Mouse (Mus musculus) heart, embryonic 15.5 days (tissue): ENCODE results near the gene Iqcf1. TPM values are rescaled to one million over a fixed set of nuclear protein-coding genes. Genes with fewer than 3 reads are reported as not detected.

Experiments used
- ATAC-seq: fragments of 200-750 bp; cut with Nextera tagmentation; replicated peaks from 2 replicates; pipeline ENCODE4 v1.8.0; 2017; ENCODE audit warnings: low read depth, moderate TSS enrichment; ENCODE audit not compliant: insufficient number of reproducible peaks, insufficient read depth, low FRiP score
- H3K27ac ChIP-seq: fragments of 300-500 bp; sonication (generic); 2 replicates; pipeline ENCODE4 v1.5.1; 2015; ENCODE audit warnings: mild to moderate bottlenecking, inconsistent platforms
- H3K27me3 ChIP-seq: fragments of 300-500 bp; sonication (generic); 2 replicates; pipeline ENCODE4 v1.6.1; 2015; ENCODE audit warnings: inconsistent platforms
- H3K36me3 ChIP-seq: fragments of 300-500 bp; sonication (generic); 2 replicates; pipeline ENCODE4 v1.6.1; 2015; ENCODE audit warnings: mild to moderate bottlenecking, inconsistent platforms
- H3K4me1 ChIP-seq: fragments of 300-500 bp; sonication (generic); replicated peaks from 2 replicates; pipeline ENCODE4 v1.6.1; 2015; ENCODE audit warnings: inconsistent platforms
- H3K4me2 ChIP-seq: fragments of 300-500 bp; sonication (generic); 2 replicates; pipeline ENCODE4 v1.6.1; 2015; ENCODE audit warnings: inconsistent platforms, mild to moderate bottlenecking, moderate library complexity
- H3K4me3 ChIP-seq: fragments of 300-500 bp; sonication (generic); 2 replicates; pipeline ENCODE4 v1.5.1; 2015; ENCODE audit warnings: mild to moderate bottlenecking, inconsistent platforms
- H3K9ac ChIP-seq: fragments of 300-500 bp; sonication (generic); 2 replicates; pipeline ENCODE4 v1.6.1; 2015; ENCODE audit warnings: mild to moderate bottlenecking, inconsistent platforms
- H3K9me3 ChIP-seq: fragments of 300-500 bp; sonication (generic); replicated peaks from 2 replicates; pipeline ENCODE4 v1.6.1; 2016; ENCODE audit warnings: inconsistent platforms
- WGBS: fragments of 180-500 bp; shearing (Covaris S2); methylation state at CpG from one replicate; pipeline ENCODE4 v1.1.7; 2015; ENCODE audit warnings: mixed read lengths; 5-methylcytosine and 5-hydroxymethylcytosine counted together
- polyA plus RNA-seq: library from polyadenylated mRNA; unstranded; fragments of >200 nt; fragmentation: Nextera tagmentation; extraction: Ambion mirVana; gene quantifications from 2 replicates; pipeline ENCODE4 v1.2.1, GENCODE M21; 2015

Gene Iqcf1
- polyA plus RNA-seq, 1 experiment from 2014 or later, result not detected

GRCm38 (mm10) chr9:106457163-106457559 is 42.6 kb upstream of the Iqcf1 start:
- H3K9ac ChIP-seq, result peak overlapping the region; percentile 32; the same call in 1 of the 2 replicates

DNA sequence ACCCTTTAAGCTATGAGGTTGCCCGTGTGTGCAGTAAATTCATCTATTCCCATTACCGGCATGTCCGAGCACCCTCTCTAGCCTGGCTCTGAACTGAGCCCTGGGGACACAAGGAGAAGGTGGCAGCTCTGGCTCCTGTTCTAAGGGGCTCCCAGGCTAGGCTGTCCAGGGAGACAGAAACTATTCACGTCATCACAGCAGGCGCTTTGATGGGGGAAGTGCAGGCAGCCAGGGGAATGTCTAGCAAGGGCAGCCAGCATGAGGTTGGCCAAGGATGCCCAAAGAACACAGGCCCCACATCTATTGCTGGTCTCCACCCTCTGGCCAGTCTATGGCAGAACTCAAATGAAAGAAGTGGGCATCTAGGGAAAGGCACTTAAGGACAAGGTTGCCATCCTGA is 41.8 kb upstream of the Iqcf1 start:
- H3K9ac ChIP-seq, result no peak overlapping the region
- WGBS, result 65% methylated on average over 5 of the region's 5 CpGs
- H3K9me3 ChIP-seq, result no peaks in the 10 kb centered on the region
- no peak overlapping the region for H3K4me3 ChIP-seq
- ATAC-seq, result no peak
- no peak overlapping the region for H3K4me2 ChIP-seq
- no peaks in the 10 kb centered on the region for H3K27me3 ChIP-seq
- H3K36me3 ChIP-seq, result peaks cover 24% of the 10 kb centered on the region
- 0 out of 2 replicates have a peak overlapping the region, but pooled peaks have one; percentile 62 for H3K27ac ChIP-seq
- H3K4me1 ChIP-seq, result peaks cover 55% of the 10 kb centered on the region

More at GRCm38 (mm10) chr9:106457163-106457559, 42.6 kb upstream of the Iqcf1 start:
- Histone ChIP-seq H3K9me3 (no peaks in the 10 kb centered on the region), H3K4me3 (0 out of 2 replicates have a peak overlapping the region, but pooled peaks have one; percentile 4), H3K4me1 (peaks cover 62% of the 10 kb centered on the region), H3K36me3 (peaks cover 20% of the 10 kb centered on the region), H3K27me3 (no peaks in the 10 kb centered on the region), H3K27ac (peak overlapping the region; percentile 62), H3K4me2 (peak overlapping the region; percentile 95)
- ATAC-seq, result no peak
- 52% methylated on average over 9 of the region's 9 CpGs for WGBS

DNA sequence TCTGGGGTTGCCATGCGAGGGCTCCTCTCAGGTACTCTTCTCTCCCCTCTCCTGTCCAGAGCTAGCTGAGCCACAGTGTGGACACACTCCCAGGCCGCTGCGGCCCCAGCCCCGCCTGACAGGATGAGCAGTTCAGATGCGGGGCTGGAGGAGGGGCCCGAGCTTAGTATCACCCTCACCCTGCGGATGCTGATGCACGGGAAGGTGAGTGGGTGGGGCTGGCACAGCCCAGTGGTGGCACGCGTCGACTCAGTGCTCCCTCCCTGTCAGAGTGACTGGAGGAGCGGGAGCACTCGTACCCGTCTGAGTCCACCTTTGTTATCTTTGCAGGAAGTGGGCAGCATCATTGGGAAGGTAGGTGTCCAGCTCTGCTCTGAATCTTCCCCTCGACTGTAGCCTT is 39.8 kb upstream of the Iqcf1 start:
- Histone ChIP-seq H3K9me3 (no peaks in the 10 kb centered on the region), H3K4me2 (no peak overlapping the region), H3K4me1 (peaks cover 48% of the 10 kb centered on the region), H3K9ac (no peak overlapping the region), H3K27ac (no peak overlapping the region), H3K36me3 (peaks cover 35% of the 10 kb centered on the region), H3K4me3 (no peak overlapping the region), H3K27me3 (peaks cover 10% of the 10 kb centered on the region; the same call in 1 of the 2 replicates)
- WGBS, result 64% methylated on average over 15 of the region's 15 CpGs
- no peak for ATAC-seq

- 76% methylated on average over 18 of the region's 18 CpGs for WGBS
- H3K27ac ChIP-seq, result no peak overlapping the region
- H3K4me3 ChIP-seq, result no peak overlapping the region
- H3K4me1 ChIP-seq, result peaks cover 48% of the 10 kb centered on the region
- H3K4me2 ChIP-seq, result no peak overlapping the region
- H3K9me3 ChIP-seq, result no peaks in the 10 kb centered on the region
- no peak for ATAC-seq
- H3K9ac ChIP-seq, result no peak overlapping the region
- peaks cover 35% of the 10 kb centered on the region for H3K36me3 ChIP-seq
- peaks cover 10% of the 10 kb centered on the region; the same call in 1 of the 2 replicates for H3K27me3 ChIP-seq
Observed at GRCm38 (mm10) chr9:106460401-106461025, 39.3 kb upstream of the Iqcf1 start.

DNA sequence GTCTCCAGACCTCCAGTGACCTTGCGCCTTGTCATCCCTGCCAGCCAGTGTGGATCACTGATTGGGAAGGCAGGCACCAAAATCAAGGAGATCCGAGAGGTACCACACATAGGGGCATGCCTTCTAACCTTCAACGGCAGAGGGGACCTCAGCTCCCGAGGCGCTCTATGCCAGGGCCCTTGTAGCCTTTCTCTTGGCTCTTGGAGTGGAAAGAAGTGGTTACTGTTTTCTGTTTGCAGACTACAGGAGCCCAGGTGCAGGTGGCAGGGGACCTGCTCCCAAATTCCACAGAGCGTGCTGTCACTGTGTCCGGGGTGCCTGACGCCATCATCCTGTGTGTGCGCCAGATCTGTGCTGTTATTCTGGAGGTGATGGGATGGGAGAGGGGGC is 38.7 kb upstream of the Iqcf1 start:
- H3K36me3 ChIP-seq, result peaks cover 35% of the 10 kb centered on the region
- peaks cover 13% of the 10 kb centered on the region; the same call in 1 of the 2 replicates for H3K27me3 ChIP-seq
- H3K9me3 ChIP-seq, result no peaks in the 10 kb centered on the region
- no peak overlapping the region for H3K9ac ChIP-seq
- H3K4me1 ChIP-seq, result peaks cover 48% of the 10 kb centered on the region
- H3K27ac ChIP-seq, result no peak overlapping the region
- WGBS, result 87% methylated on average over 9 of the region's 9 CpGs
- H3K4me2 ChIP-seq, result no peak overlapping the region
- ATAC-seq, result no peak
- H3K4me3 ChIP-seq, result no peak overlapping the region

- no peak for ATAC-seq
- 88% methylated on average over 16 of the region's 16 CpGs for WGBS
- no peak overlapping the region for H3K9ac ChIP-seq
- H3K9me3 ChIP-seq, result no peaks in the 10 kb centered on the region
- no peak overlapping the region for H3K4me2 ChIP-seq
- peaks cover 35% of the 10 kb centered on the region for H3K36me3 ChIP-seq
- no peak overlapping the region for H3K4me3 ChIP-seq
- H3K27me3 ChIP-seq, result peaks cover 15% of the 10 kb centered on the region; the same call in 1 of the 2 replicates
- H3K4me1 ChIP-seq, result peaks cover 40% of the 10 kb centered on the region
- no peak overlapping the region for H3K27ac ChIP-seq
Observed at GRCm38 (mm10) chr9:106461641-106462429, 37.9 kb upstream of the Iqcf1 start.

DNA sequence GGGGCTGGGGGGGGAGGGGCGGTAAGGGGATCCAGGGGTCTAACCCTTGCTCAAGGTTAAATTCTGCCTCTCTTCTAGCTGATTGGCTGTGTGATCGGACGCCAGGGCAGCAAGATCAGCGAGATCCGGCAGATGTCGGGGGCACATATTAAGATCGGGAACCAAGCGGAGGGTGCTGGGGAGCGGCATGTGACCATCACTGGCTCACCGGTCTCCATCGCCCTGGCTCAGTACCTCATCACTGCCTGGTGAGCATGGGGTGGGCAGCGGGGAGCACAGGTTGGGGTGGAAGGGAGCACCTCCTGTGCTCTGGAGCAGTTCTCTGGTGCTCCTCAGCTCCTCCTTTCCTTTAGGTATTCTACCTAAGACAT is 37.4 kb upstream of the Iqcf1 start:
- no peak overlapping the region for H3K27ac ChIP-seq
- H3K9me3 ChIP-seq, result no peaks in the 10 kb centered on the region
- peaks cover 34% of the 10 kb centered on the region for H3K4me1 ChIP-seq
- peaks cover 17% of the 10 kb centered on the region; the same call in 1 of the 2 replicates for H3K27me3 ChIP-seq
- no peak overlapping the region for H3K4me2 ChIP-seq
- no peak overlapping the region for H3K9ac ChIP-seq
- peaks cover 35% of the 10 kb centered on the region for H3K36me3 ChIP-seq
- H3K4me3 ChIP-seq, result no peak overlapping the region
- ATAC-seq, result no peak
- WGBS, result 94% methylated on average over 12 of the region's 12 CpGs

DNA sequence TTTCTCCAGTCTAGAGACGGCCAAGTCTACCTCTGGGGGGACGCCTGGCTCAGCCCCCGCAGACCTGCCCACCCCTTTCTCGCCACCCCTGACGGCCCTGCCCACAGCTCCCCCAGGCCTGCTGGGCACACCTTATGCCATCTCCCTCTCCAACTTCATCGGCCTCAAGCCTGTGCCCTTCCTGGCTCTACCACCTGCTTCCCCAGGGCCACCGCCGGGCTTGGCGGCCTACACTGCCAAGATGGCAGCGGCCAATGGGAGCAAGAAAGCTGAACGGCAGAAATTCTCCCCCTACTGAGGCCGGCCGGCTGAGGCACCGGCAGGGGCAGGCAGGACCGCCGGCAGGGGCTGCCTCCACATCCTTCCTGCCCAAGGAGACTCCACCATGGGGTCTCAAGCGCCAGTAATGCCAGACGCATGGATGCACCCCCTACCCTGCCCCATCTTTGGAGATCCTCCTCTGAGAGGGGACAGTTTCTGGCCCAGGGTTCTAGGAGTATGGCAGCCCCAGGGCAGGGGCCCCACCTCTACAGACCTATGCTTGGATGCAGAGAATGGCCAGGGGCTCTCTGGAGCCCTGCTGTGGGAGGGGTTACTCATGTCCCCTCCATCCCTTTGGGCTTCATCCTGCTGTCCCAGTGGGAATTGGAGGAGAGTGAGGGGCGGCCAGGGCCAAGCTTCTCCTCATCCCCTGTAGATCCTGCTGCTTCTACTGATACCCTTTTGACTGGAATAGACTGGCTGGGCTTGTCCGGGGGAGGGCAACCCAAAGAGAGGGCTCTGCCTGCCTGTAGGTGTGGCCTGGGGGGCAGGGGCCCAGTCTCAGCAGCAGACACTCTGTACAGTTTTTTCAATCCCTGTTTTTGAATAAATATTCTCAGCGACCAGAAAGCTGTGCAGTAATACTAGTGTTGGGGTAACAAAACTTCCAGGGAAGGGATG is 36.4 kb upstream of the Iqcf1 start:
- no peak for ATAC-seq
- H3K4me2 ChIP-seq, result no peak overlapping the region
- peaks cover 17% of the 10 kb centered on the region; the same call in 1 of the 2 replicates for H3K27me3 ChIP-seq
- 83% methylated on average over 21 of the region's 21 CpGs for WGBS
- H3K4me3 ChIP-seq, result no peak overlapping the region
- H3K4me1 ChIP-seq, result peaks cover 24% of the 10 kb centered on the region
- no peak overlapping the region for H3K27ac ChIP-seq
- H3K36me3 ChIP-seq, result peaks cover 35% of the 10 kb centered on the region
- H3K9ac ChIP-seq, result no peak overlapping the region
- H3K9me3 ChIP-seq, result no peaks in the 10 kb centered on the region

DNA sequence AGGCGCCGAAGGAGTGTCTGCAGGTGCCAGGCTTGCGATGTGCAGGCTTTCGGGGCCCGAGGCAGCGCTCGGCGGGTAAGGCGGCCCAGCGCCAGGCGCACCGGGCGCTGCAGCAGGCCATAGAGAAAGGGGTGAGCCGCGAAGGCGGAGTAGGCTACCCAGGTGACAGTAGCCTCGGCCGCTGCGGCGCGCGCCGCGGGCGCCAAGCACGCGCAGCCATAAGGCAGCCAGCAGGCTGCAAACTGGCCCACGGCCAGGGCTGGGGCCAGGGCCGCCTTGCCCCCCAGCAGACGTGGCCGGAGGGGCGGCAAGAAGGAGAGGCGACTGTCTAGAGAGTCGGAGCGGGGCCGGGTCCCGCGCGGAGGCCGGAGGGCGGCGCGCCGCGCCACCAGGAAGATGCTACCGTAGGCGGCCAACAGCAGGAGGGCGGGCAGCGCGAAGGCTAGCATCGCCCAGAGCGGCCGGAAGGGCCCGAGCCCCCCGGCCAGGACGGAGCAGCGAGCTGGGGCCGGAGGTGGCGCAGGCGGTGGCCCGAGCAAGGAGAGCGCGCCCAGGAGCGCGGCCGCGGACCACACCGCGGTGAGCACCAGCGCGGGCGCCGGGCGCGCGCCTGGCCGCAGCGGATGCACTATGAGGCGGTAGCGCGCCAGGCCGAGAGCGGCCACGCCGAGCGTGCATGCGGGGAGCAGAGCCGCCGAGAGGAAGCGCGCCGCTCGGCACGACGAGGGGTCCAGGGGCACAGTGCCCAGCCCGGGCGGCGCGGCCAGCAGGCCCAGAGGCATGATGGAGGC is 34.8 kb upstream of the Iqcf1 start:
- Histone ChIP-seq H3K27me3 (peaks cover 17% of the 10 kb centered on the region; the same call in 1 of the 2 replicates), H3K27ac (peak overlapping the region; percentile 41)
- 2% methylated on average over 99 of the region's 99 CpGs for WGBS

DNA sequence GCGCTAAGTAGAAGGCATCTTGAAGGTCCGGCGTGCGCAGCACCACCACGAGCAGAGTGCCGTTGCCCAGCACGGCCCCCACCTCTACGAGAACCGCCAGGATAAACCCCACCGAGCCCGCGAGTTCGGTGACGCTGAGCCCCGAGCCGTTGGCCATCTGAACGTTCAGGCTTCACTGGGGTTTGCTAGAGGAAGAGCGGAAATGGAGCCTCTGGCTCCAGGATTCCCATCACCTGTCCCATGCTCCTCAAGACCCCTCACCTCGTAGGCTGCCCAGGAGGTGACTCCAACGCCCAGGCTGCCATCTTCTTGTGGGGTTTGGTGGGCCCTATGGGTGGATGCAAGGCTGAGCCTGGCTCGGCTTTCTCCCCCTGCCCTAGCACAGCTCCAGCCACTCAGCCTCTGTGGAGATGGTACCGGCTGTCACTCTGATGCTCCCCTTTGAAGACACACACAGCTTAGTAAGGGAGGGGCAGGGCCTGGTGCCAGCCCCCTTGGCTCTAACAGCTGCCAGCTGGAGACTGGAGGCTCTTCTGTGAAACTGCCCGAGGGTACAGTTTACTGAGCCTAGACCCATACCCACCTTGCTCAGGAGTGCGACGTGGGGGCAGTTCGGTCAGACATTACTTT is 34.1 kb upstream of the Iqcf1 start, which contains the start of gene Gpr62:
Gpr62 (minus strand) TSS at position 368 of the 630 bp plus-strand sequence.
- Histone ChIP-seq H3K4me3 (peak within 1 kb of the TSS; percentile 61), H3K9ac (peak within 1 kb of the TSS; percentile 58), H3K27ac (peak within 1 kb of the TSS; percentile 41), H3K36me3 (peaks cover 26% of the 10 kb centered on the region), H3K4me1 (peaks cover 20% of the 10 kb centered on the region), H3K9me3 (no peaks in the 10 kb centered on the region), H3K4me2 (peak within 1 kb of the TSS; percentile 99), H3K27me3 (peaks cover 17% of the 10 kb centered on the region; the same call in 1 of the 2 replicates)
- no peak for ATAC-seq
- WGBS, result 34% methylated on average over 26 of the region's 26 CpGs

More for the DNA sequence above, 34.8 kb upstream of the Iqcf1 start:
- Histone ChIP-seq H3K9me3 (no peaks in the 10 kb centered on the region), H3K4me1 (peaks cover 23% of the 10 kb centered on the region), H3K4me3 (peak overlapping the region; percentile 61), H3K4me2 (peak overlapping the region; percentile 99), H3K36me3 (peaks cover 33% of the 10 kb centered on the region), H3K9ac (peak overlapping the region; percentile 58)
- ATAC-seq, result peak; percentile 63
